Mouse (Mus musculus) frontal cortex, postnatal 14 days (tissue): ENCODE measurements around the gene Tas2r115.
"Not testable (repeated sequence)": the region's sequence is repeated elsewhere in the genome, so short reads cannot be mapped to it uniquely, and the experiment has no call there.

ENCODE experiments used
- DNase-seq, 2 experiments: peaks; one replicate each; pipeline ENCODE4 v3.0.0; 2022; ENCODE audit warnings: low spot score in 2 of 2

Gene Tas2r115

DNA sequence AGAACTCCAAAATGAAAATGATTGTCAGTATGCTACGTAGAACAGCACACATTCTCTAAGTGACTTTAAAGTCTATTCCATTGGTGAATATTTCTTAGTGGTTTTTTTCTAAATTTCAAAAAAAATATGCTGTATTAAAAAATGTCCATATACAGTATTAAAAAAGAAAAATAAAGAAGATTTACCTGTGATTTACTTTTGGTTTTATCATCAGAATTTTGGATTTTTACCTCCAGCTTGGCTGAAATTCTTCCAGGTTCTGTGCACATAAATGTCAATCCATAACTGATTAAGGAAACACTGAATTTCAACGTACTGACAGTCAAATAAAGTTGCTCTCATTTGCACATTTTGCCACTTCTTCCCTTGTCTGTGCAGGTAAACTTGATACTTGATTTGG is at the start of gene Tas2r115:
Gene Tas2r115, minus strand, starts transcription at position 101 of the 400 bp plus-strand sequence.
- no peak for DNase-seq

DNA sequence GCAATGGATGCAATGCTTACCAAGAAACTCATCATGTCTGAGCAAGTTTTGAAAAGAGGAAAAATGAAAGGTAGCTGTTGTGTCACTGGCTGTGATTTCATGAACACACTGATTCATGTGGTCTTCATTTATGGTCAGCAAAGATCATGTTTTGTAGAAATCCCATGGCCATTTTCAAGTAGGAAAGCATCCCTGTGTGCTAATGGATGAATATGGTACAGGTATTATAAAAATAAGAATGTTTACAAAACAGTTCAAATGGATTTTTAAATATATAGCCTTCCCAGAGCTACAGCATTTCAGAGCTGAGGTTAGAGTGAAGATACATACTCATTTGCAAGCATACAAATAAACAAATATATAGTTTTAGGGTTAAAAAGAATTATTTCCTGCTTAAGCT is 40.2 kb upstream of the Tas2r115 start, which contains the start of gene Tas2r136:
Gene Tas2r136, minus strand, starts transcription at position 101 of the 400 bp plus-strand sequence.
- DNase-seq = no peak

DNA sequence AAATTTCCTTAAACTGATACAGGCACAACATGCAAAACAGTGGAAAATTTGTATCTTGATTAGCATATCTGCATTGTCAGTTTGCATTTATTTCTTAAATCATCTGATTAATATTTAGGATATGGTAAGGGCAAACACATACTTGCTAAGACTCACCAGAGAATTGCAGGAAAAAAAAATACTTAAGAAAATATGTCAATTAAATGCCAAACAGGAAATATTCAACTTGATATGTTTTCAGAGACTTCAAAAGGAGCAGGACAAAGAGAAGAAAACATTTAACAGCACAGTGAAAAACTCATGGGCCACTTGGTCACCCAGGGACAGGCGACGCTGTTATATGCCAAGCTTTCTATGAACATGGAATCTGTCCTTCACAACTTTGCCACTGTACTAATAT is 24.0 kb upstream of the Tas2r115 start, which contains the start of gene Tas2r102:
Gene Tas2r102, plus strand, starts transcription at position 301 of the 400 bp plus-strand sequence.
- no peak for DNase-seq

DNA sequence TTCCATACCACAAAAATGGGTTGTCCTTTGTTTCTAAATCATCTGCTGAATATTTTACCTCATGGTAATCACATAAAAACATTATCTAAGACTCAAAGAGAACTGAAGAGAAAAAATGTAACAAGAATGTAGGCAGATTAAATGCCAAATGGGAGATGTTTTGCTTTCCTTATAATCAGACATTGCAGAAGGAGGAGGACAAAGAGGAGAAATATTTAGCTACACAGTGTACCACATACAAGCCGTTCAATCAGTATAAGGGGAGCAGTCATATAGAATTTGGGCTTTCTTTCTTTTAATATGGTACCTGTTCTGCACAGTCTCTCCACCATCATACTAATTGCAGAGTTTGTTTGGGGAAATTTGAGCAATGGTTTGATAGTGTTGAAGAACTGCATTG is 16.6 kb upstream of the Tas2r115 start, which contains the start of gene Tas2r124:
Gene Tas2r124, plus strand, starts transcription at position 301 of the 400 bp plus-strand sequence.
- no peak for DNase-seq

DNA sequence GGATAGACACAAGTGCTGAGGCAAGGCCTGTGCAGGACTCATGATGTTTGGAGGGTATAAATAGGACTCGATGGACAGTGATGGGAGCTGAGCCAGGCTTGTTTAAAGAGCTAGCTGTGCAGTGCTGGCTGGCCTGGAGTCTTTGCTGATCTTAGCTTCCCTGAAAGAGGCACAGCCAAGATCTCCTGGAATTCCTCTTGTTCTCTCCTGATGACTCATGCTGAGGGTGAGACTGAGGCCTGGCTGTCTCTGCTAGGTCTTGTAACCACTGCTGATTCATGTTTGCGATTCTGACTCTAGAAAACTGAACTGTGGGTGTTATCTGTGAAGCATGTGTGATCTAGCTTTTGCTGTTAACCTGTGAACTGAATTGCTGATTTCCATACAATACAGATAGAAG is 12.4 kb upstream of the Tas2r115 start:
- no peak for DNase-seq

DNA sequence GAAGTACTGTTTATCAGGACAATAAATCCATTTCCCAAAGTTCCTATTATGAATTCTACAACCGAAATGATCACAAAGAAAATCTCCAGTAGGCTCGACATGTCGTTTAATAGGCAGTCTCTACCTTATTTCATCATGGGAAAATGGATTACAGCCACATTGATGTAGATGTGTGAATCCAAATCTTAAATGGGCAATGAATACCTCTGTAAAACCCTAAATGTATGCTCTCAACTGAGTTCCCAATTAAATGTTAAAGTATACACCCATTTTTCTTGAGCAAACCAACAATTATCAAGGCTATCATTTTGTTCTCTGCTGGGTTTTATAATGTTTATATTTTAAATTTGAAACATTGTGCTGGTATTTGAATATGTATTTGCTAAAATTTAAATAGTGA is 26.0 kb downstream of the Tas2r115 start, which contains the start of gene Tas2r122:
Gene Tas2r122, minus strand, starts transcription at position 101 of the 400 bp plus-strand sequence.
- DNase-seq = no peak

DNA sequence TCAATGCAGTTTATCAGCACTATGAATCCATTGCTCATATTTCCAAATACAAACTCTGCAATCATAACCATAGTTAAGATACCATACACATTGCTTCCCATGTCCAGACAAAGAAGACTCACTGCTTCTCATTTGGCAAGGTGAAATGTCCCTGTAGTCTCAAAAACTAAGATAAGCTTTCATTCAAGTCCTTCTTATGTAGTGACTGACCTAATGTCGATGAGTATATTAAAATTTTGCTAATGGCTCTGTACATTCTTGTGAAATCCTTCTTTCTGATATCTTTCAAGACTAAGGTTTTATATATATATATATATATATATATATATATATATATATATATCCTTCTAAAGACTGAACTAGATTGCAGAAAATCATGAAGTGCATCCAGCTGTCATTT is 36.9 kb downstream of the Tas2r115 start, which contains the start of gene Tas2r121:
Gene Tas2r121, minus strand, starts transcription at position 101 of the 400 bp plus-strand sequence.
- DNase-seq = no peak

DNA sequence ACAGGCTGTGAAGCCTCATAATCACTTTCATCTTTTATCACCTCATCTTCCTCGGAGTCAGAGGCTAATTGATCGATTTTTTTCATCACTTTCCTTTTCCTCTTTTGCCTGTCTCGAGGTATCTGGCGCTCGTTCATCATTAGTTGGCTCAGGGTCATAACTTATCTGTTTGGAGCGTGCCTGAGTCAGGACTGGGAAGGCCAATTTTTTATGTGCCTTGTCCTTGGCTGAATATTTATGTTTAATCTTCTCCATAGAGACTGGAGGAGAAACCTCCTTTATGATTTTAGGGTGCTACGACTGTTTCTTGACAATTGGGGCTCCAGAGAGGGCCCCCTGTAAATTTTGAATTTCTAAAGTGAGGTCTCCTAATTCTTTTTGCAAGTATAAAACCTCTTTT is 46.2 kb downstream of the Tas2r115 start:
- not testable (repeated sequence) for DNase-seq
